Mouse (Mus musculus): ENCODE data around the gene Dnah17.

The Dnah17 gene

DNA sequence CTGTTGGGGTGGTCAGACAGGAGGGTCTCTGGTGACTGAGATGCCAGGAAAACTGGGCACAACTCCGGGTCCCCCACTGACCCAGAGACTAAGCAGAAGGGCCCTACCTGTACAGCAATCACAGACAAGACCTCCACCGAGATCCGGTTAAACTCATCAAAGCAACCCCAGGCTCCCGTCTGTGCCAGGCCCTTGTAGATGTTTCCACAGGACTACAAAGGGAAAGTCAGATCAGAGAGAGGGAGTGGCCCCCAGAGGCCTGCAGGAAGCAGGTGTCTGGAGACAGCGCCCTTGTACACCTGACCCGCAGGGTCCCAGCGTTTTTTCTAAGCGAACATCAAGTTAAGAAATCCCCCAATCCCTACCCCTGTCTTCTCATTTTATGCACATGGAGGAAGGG, 44.5 kb downstream of the Dnah17 start:
- DNase-seq (ENCODE audit: low read depth, low spot score), result no peak

DNA sequence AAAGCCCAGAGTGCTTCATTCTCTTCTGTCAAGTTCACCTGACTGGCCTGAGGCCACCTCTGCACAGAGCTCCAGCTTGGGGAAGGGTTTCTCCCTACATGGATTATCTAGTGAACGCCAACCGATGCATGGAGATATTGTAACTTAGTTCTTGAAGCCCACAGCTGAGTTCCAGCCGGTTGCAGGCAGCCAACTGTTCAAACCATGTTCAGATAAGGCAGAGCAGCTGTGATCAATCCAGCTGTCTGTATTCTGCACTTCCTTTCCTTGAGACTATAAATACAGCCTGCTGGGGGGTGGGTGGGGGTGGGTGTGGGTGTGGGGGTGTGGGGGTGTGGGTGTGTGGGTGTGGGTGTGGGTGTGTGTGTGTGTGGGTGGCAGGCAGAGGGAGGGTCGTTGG, 45.3 kb downstream of the Dnah17 start:
- no peak for DNase-seq (ENCODE audit: low read depth, low spot score)

DNA sequence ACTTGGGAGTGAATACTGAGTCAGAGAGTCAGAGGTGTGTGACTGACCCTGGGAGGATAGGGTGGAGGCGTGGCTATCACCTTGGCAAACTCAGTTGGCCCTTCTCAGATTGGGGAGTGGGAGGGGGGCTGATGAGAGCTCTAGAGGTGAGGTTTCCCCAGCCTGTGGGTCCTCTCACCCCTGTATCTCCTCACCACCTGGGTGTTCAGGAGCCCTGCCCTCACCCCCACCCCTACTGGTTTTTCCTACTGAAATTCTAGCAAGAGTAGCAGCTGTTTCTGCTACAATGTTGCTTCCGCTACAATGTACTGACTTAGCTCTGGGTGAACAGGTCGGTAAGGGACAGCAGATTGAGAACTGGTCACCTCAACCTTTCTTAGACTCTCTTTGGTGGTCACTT, 46.2 kb downstream of the Dnah17 start:
- DNase-seq (ENCODE audit: low read depth, low spot score), result no peak

DNA sequence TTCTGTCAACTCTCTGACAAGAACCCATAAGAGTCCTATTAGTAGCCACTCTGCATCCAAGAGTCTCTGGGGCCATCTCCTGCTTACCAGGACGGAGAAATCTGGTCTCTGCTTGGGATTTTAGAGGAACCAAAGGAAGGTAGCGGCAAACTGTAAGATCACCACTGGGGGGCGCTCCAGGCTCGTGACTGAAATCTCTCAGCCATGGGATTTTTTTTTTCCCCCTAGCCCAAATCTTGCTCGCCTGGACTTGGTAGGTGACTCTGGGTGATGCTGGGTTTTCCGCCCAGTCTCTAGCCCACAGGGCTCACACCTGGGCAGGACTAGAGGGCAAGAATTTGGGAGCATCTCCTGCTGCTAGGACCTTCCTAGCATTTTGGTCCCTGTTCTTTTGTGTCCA, 46.6 kb downstream of the Dnah17 start:
- peak; percentile 64 for DNase-seq (ENCODE audit: low read depth, low spot score)

DNA sequence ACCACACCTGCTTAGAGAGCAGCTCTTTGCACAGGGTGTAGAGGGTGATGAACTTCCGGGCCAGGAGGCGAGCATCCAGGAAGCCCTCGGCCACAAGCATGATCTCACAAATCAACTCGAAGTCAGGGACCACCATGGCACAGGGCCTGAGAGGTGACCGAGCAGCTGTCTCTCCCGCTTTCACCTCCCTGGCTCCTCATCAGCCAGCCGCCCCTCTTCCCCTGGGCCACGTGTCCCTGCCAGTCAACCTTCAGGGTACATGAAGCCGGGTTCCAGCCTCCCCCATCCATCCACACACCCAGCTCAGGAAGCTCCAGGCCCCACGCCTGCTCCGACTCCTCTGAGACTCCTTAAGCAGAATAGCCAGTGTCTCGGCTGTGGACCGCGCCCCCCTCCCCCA, 48.1 kb downstream of the Dnah17 start:
- no peak for DNase-seq (ENCODE audit: low read depth, low spot score)

DNA sequence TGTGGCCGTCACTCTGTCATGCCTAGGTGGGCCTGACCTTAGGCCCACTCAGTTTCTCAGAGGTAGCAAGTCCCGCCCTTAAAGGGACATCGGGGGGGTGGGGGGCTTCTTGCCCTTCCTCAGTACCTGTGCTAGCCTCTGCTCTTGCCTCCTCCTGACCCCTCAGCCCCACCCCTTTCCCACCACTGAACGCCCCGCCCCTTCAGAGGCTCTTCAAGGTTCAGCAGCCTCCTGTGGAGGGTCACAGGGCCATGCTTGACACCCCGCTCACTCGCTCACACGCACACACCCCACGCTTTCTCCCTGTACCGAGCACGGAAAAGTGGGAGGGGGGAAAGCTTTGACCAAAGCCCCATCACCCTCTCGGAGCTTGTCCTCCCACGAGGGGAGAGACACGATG, 50.7 kb downstream of the Dnah17 start:
- no peak for DNase-seq (ENCODE audit: low read depth, low spot score)

DNA sequence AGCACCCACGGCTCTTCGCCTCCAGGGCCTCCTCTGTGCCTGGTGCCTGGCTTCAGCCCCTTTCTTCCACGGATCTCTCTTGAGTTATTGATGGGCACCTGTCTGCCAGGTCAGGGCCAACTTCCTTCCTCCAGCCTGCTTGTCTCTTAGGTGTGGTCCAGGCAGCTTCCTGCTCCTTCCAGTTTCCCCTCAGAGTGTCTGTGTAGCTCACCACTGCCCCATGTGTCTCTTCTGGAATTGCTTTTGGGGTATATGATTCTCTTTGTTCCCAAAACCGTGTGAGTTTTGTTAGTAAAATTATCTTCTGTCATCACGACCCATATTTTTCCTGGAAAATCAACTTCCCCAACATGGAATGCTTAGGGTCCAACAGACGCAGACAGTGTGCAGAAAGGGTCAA, 53.5 kb downstream of the Dnah17 start:
- DNase-seq (ENCODE audit: low read depth, low spot score), result no peak

DNA sequence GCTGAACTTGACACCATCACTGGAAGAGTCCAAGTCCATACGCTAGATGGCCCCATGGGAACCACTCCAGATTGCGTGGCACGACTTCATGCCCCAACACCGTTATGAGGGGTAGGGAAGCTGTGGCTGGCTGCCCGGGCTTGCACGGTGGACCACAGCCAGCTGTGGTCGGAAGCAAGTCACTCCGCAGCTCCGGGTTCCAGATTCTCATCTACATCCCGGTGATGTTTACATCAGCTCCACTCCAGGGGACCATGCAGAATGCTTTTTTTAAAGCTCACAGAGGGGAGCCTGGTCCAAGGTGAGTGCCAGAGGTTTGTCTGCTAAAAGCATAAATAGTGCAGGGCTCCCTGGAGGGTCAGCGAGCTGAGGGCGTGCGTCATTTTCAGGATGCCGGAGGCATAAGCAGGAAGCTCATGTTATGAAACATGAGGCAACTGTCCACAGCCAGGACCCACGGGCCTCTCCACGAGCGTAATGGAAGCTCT, 55.4 kb downstream of the Dnah17 start:
- no peak for DNase-seq (ENCODE audit: low read depth, low spot score)

DNA sequence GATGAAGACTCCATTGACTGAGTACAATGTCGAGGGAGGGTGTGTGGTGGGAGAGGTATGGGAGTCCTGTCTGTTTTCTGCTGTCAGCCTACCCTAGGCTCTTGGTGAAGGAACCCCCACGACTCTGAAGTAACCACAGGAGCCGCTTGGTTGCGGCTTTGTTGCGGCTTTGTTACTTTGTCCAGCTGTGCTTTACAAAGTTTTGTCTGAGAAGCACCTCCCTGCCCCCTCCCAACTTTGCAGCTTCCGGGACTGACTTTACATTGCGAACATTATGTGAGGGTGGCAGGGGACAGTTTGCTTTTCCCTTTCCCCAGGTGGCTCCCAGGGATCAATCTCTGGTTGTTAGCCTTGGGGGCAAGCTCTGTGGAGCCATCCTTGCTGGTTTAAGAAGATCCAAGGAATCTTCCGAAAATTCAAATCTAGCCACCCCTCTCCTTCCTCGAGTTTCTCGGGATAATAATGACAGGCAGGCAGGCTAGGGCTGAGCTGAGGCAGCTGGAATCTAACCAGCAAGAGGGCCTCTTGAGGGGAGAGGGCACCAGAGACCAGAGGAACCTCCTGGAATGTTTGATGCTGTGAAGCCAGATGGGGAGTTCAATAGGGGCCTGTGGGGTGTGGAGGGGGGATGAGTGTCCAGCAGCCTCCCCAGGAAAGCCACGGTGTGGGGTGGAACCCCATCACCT, 59.1 kb downstream of the Dnah17 start:
- DNase-seq (ENCODE audit: low read depth, low spot score), result no peak

DNA sequence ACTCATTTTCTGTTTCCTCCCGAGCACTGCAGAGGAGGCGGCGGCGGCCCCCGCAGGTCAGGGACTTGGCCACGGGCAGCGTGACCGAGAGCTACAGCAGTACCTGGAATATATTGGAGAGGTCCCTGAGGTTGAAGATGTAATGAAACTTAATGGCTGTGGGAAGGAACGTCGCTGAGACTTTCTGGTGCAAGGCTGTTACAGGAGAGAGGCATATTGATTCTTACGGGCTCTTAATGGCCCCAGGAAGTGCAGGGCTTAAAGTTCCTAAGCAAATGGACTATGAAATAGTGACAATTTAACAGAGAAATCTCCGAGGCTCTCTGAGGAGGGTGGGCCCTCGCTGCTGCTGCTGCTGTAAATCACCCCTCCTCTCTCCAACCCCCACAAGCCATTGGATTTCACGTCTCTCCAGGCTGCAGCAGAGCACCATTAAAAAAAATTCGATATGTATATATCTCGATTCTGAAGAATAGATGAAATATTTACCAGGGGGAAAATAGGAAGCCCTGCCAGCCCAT, 61.6 kb downstream of the Dnah17 start:
- DNase-seq (ENCODE audit: low read depth, low spot score), result no peak

DNA sequence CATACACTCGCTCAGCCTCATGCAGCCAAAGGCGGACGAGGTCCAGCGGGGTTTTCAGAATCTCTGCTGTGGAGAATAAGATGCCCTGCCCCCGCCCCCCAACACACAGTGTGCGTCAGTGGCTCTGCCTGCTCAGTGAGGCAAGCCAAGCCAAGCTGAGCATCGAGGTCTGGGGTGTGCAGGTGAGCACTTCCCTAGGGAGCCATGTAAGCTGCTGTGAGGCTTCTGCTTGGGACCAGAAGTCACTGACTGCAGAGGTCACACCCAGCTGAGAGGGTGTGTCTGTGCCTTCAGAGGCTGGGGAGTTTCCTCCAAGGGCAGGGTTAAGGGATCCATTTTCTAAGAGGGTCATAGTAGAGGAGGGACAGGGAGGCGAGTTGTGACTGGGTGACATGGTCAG, 62.8 kb downstream of the Dnah17 start:
- DNase-seq (ENCODE audit: low read depth, low spot score), result no peak

DNA sequence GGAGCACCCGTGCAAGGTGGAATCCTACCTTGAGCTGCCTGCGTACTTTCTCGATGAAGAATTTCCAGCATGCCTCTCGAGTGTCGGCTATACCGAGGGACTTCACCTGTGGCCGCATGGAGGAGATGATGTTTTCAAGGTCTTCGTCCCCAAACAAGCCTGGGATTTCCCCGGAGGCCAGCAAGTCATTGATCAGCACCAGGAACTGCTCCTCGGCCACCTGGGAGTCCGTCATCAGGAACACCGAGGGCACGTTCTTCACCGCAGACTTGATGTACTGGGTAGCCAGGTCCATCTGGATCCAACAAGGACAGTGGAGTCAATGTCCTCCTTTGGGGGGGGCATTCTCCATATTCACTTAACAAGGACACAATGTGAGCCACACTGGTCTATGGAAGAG, 70.4 kb downstream of the Dnah17 start:
- DNase-seq (ENCODE audit: low read depth, low spot score), result no peak

DNA sequence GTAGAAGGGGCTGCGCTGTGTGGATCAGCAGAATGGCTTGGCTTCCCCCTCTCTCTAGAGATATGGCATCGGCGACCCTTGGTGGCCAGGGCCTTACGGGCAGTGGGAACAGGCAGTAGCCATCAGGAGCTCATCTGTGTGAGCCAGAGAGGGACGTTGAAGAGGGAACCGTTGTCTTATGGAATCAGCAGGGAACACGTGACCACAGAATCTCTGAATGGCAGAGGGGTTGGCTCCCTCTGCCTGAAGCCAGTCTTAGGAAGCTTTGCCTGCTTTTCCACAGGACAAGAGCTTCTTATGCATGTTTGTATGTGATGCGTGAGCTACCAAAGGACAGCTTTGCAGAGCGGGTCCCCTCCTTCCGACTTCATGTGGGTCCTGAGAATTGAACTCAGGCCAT, 71.6 kb downstream of the Dnah17 start:
- no peak for DNase-seq (ENCODE audit: low read depth, low spot score)

DNA sequence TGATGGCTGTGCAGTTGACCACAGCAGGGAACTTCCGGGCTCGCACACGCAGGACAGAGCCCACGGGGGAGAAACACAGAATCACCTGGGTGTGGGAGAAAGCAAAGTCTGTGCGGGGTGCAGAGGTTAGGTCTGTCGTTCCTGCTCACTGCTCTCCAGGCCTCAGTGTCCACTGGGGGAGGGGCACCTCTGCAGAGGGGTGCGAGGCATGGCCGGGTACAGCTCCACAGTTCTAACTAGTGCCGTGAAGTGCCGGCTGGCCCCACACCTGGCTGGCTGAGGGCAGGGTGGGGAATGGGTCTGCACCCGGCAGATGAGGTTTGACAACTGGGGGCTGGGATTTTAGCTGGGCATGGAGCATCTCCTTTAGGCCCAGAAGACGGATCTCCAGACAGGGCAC, 72.1 kb downstream of the Dnah17 start:
- DNase-seq (ENCODE audit: low read depth, low spot score), result no peak

DNA sequence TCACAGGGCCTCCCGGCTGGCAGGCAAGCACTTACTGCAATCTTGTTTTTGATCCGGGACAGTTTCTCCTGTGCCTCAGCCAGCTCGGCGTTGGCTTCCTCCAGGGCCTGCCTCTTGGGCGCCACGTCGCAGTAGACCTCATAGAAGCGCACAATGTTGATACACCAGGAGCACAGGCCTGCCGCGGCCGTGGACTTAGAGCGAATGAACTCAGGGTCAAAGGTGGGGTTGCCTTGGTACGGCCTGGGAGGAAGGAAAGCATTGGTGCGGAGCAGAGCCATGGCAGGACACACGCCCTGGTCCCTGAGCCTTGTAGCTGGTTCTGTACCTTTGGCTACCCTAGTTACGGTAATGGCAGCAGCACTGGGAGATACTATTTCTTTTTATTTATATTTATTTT, 80.3 kb downstream of the Dnah17 start:
- no peak for DNase-seq (ENCODE audit: low read depth, low spot score)

DNA sequence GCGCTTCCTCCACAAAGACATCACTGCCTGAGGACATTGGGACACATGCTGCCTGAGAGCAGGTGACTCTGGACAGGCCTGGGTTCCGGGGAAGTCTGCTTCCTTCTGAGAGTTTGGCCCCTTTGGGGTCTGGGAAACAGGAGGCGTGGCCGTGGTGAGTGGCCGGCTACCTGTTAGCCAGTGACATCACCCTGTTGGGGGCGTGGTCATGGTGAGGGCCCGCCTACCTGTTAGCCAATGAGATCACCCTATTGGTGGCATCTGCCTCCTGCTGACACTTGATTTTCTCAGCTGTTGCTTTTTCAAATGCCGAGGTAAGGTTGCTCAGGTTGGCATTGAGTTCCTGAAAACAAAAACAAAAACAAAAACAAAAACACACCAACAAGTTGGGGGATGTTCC, 80.8 kb downstream of the Dnah17 start:
- no peak for DNase-seq (ENCODE audit: low read depth, low spot score)

DNA sequence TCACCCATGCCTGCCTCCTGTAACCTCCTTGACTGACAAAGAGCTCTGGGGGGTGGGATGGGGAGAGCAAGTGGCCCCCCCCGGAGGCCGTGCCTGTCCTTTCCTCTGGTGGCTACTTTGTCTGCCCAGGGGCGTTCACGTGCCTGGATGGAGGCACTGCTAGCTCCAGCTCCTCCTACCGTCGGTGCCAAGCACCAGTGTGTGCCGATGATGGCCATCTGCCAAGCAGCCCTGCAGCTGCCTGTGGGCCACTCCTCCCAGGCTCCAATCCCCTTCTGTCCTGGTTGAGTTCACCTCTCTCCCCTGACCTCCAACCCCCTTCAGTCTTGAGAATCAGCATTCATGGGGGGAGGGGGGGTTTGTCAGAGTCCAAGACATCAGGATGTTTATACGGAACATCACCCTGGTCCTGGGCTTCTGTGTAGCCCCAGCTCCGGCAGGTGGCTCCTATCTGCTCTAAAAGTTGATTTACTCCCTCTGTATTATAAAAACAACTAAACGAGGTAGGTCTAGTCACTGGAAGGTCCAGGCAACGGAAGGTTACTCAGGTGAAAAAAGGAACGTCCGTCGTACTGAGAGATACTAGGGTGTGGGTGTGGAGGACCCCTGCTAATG, 87.0 kb downstream of the Dnah17 start:
- no peak for DNase-seq (ENCODE audit: low read depth, low spot score)

DNA sequence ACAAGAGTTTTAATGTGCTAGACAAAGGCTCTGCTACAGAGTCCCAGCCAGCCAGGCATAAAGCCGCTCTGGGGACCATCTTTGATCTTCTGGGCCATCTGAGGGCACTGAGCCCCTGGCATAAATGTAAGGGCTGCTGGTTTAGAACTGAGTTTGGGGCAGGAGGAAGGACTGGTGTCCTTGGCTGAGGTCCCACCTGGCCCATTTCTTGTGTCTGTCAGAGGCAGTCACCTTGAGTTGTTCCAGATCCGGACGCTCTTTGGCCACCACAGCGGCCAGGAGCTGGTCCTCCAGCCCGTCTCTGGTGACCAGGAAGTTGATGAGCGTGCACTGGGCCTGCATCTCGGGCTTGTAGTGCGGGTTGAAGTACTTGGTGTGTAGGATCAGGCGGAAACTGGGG, 87.6 kb downstream of the Dnah17 start:
- no peak for DNase-seq (ENCODE audit: low read depth, low spot score)

DNA sequence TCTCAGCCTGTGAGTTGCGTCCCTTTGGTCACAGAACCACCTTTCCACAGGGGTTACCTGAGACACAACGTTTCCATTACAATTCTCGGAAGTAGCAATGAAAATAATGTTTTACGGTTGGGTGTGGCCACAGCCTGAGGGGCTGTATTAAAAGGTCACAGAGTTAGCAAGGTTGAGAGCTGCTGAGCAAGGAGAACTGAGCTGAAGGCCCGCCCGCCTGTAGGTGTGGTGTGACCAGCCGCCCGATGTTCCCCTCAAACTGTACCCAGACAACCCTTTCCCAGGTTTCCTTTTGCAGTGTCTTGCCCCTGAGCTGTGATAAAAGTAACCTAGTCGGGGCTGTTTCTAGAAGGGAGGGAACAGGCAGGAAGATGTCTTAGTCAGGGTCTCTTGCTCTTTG, 95.4 kb downstream of the Dnah17 start:
- no peak for DNase-seq (ENCODE audit: low read depth, low spot score)

DNA sequence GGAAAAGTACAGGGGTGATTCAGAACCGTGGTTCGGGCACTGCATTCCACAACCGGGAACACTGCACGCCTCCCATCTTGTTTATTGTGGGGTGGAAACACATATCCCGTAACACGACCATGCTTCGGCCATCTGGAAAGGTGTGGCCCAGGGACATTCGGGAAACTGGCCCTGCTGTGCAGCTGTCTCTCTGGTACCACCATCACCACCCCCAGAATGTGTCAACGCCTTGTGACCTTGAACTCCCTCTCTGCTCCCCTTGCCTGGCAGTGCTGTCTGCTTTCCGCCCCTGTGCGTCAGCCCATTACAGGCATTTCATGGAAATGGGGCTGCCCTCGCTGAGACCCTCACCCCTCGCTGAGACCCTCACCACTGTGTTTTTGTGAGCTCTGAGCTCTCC, 96.0 kb downstream of the Dnah17 start:
- no peak for DNase-seq (ENCODE audit: low read depth, low spot score)

DNA sequence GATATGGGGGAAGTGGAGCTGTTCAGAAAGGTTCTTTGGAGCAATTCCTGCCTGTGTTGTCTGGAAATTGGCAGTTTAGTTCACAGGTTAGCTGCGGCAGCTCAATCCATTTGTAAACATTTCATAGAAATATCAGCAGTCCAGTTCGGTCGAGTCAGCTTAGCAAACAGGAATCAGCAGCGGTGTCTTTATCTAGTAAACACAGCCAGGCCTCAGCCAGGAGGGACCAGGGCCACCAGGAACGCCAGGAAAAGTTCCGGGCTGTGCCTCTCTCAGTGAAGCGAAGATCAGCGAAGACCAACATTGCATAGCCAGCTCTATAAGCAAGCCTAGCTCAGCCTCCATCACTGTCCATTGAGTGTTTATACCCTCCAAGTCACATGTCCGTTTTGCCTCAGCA, 99.3 kb downstream of the Dnah17 start:
- no peak for DNase-seq (ENCODE audit: low read depth, low spot score)

DNA sequence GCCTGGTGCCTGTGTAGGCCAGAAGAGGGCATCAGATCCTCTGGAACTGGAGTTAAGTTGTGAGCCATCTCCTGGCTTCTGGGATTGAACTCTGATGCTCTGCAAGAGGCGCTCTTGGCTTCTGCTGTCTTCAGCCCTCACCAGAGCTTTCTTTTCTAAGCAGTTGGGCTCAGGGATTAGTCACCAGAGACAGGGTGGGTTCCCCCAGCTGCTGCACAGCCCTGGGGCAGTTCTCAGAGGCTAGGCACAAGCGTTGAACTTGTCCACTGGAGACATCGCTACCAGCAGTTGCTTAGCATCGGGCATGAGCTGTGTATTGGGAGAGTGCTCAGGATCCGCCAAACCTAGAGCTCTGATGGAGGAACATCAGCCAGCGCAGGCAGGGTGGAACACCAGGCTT, 101.3 kb downstream of the Dnah17 start:
- no peak for DNase-seq (ENCODE audit: low read depth, low spot score)

DNA sequence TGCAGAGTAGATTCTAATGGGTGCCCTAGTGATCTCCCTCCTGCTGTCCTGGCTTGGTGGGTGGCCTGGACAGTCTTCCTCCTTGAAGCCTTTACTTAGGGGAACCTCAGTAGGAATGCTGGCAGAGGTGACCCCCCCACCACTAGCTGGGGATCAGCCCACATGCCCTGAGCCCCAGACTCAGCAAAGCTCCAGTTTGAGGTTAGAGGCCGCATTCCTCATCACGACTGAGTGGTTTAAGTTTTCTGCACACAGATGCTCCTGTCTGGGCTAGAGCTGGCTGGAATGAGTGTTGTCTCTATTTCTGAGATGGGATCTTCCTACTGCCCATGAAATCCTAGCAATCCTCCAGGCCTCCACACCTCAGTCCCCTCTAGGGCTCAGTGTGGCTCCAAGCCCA, 106.3 kb downstream of the Dnah17 start:
- DNase-seq (ENCODE audit: low read depth, low spot score), result no peak

DNA sequence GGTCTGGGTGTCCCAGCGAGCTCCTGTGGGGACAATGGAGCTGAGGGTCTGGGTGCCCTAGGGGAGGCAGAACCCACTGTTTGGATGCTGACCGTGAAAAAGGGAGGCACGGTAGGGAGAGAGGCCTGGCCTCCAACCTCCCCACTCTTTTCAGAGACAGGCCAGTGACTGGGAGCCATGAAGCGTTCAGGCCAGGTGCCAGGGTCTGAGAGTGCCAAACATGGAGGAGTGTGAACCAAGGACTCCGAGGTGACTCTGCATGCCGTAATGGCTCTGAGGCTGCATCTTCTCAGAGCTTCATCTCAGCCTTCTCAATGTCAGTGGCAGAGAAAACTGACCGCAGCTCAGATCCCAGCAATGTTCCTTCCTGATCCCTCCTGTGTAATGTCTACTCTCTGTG, 107.0 kb downstream of the Dnah17 start:
- DNase-seq (ENCODE audit: low read depth, low spot score), result no peak

Measured in embryo, embryonic 11.5 days (tissue).